Mouse (Mus musculus) midbrain, embryonic 13.5 days (tissue): ENCODE measurements at regions not wholly inside any gene's neighbourhood (a gene's known extent, or its start where the extent isn't known, plus 50 kb on each side); places are given as distances from the start of the nearest gene placed in this dataset.

Experiments used
- ATAC-seq: fragments of 200-750 bp; cut with Nextera tagmentation; 2 replicates; pipeline ENCODE4 v1.8.0; 2017; ENCODE audit warnings: mild to moderate bottlenecking, moderate TSS enrichment, moderate library complexity
- H3K27ac ChIP-seq: fragments of 300-500 bp; sonication (generic); 2 replicates; pipeline ENCODE4 v1.5.1; 2015; ENCODE audit warnings: inconsistent platforms, mild to moderate bottlenecking, moderate library complexity
- H3K27me3 ChIP-seq: fragments of 300-500 bp; sonication (generic); 2 replicates; pipeline ENCODE4 v1.6.1; 2015; ENCODE audit warnings: mild to moderate bottlenecking, inconsistent platforms
- H3K36me3 ChIP-seq: fragments of 300-500 bp; sonication (generic); 2 replicates; pipeline ENCODE4 v1.6.1; 2015; ENCODE audit warnings: mild to moderate bottlenecking, inconsistent platforms
- H3K4me1 ChIP-seq: fragments of 300-500 bp; sonication (generic); replicated peaks from 2 replicates; pipeline ENCODE4 v1.6.1; 2015; ENCODE audit warnings: inconsistent platforms
- H3K4me2 ChIP-seq: fragments of 300-500 bp; sonication (generic); replicated peaks from 2 replicates; pipeline ENCODE4 v1.6.1; 2015; ENCODE audit warnings: moderate library complexity, mild to moderate bottlenecking, inconsistent platforms
- H3K4me3 ChIP-seq: fragments of 300-500 bp; sonication (generic); replicated peaks from 2 replicates; pipeline ENCODE4 v1.5.1; 2015; ENCODE audit warnings: mild to moderate bottlenecking, inconsistent platforms
- H3K9ac ChIP-seq: fragments of 300-500 bp; sonication (generic); replicated peaks from 2 replicates; pipeline ENCODE4 v1.6.1; 2015; ENCODE audit warnings: mild to moderate bottlenecking, inconsistent platforms
- H3K9me3 ChIP-seq: fragments of 300-500 bp; sonication (generic); 2 replicates; pipeline ENCODE4 v1.6.1; 2016; ENCODE audit warnings: mild to moderate bottlenecking, inconsistent platforms
- WGBS: fragments of 180-500 bp; shearing (Covaris S2); methylation state at CpG from one replicate; pipeline ENCODE4 v1.1.7; 2015; 5-methylcytosine and 5-hydroxymethylcytosine counted together

GRCm38 (mm10) chr11:35065959-35066414 lies 55.0 kb upstream of the Slit3 start:
- H3K9ac ChIP-seq: no peak overlapping the region
- H3K4me2 ChIP-seq: no peak overlapping the region
- no peak for ATAC-seq
- H3K27ac ChIP-seq: no peak overlapping the region
- no peaks in the 10 kb centered on the region for H3K9me3 ChIP-seq
- no peaks in the 10 kb centered on the region for H3K4me1 ChIP-seq
- no peaks in the 10 kb centered on the region for H3K36me3 ChIP-seq
- H3K4me3 ChIP-seq: no peak overlapping the region
- no peaks in the 10 kb centered on the region for H3K27me3 ChIP-seq
- 71% methylated on average over 4 of the region's 4 CpGs for WGBS

- ATAC-seq: no peak
- Histone ChIP-seq H3K27me3 (no peaks in the 10 kb centered on the region), H3K4me3 (no peak overlapping the region), H3K27ac (no peak overlapping the region), H3K9ac (no peak overlapping the region), H3K4me1 (no peaks in the 10 kb centered on the region), H3K4me2 (no peak overlapping the region), H3K9me3 (no peaks in the 10 kb centered on the region), H3K36me3 (no peaks in the 10 kb centered on the region)
- WGBS: 86% methylated on average over 6 of the region's 6 CpGs
Observed at GRCm38 (mm10) chr11:35057791-35058190, 63.2 kb upstream of the Slit3 start.

- ATAC-seq: no peak
- H3K4me1 ChIP-seq: no peaks in the 10 kb centered on the region
- 86% methylated on average over 7 of the region's 7 CpGs for WGBS
- no peak overlapping the region for H3K9ac ChIP-seq
- H3K27ac ChIP-seq: no peak overlapping the region
- no peak overlapping the region for H3K4me2 ChIP-seq
- H3K36me3 ChIP-seq: no peaks in the 10 kb centered on the region
- no peak overlapping the region for H3K4me3 ChIP-seq
- H3K9me3 ChIP-seq: no peaks in the 10 kb centered on the region
- H3K27me3 ChIP-seq: no peaks in the 10 kb centered on the region
Observed at GRCm38 (mm10) chr11:35055496-35056125, 65.4 kb upstream of the Slit3 start.

DNA sequence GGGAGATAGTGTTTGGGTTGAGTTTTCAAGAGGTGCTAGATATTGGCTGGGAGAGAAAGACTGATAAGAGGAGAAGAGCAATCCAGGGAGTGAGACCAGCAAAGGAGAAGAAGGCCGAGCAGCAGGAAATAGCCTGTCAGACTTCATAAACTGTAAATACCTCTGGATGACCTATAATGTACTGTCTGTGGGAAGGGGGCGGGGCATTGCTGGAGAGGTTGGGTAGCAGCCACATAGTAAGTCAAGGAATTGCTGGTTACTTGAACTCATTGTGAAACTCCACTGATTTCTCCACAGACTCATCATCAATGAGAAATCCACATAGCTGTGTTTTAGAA lies 67.4 kb upstream of the Slit3 start:
- no peak overlapping the region for H3K9ac ChIP-seq
- no peak for ATAC-seq
- no peak overlapping the region for H3K27ac ChIP-seq
- H3K4me3 ChIP-seq: no peak overlapping the region
- no peaks in the 10 kb centered on the region for H3K9me3 ChIP-seq
- no peak overlapping the region for H3K4me2 ChIP-seq
- no peaks in the 10 kb centered on the region for H3K27me3 ChIP-seq
- 78% methylated on average over 2 of the region's 2 CpGs for WGBS
- no peaks in the 10 kb centered on the region for H3K4me1 ChIP-seq
- H3K36me3 ChIP-seq: no peaks in the 10 kb centered on the region

DNA sequence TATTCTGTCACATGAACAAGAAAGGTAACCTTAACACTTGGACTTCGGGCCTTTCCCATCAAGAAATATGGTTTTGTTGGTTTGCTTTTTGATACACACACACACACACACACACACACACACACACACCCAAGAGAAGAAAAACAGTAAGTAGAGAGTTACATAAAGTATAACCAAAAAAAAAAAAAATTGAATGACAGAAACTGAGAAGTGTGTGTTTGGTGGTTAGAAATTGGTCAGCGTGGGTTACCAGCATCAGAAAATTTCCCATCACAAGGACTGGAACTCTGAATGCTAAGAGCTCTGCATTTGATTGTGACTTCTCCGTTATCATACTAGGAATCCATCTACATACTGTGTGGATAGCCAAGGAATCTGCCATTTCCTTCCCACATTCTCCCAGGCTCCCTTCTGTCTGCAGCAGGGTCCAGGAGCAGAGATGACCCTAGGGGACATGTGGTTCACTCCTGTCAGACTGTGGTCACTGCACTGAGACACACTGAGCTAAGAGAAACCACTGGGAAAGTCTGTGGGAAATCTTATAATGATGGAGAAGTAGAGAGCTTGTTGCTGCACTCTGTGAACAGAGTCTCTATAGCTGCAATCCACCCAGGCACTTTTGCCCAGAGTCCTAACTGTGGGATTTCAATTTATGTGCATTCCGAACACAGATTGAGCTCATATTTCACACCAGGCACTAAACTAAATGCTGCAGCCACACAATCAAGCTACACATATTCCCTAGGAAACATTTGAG lies 68.0 kb upstream of the Slit3 start:
- no peaks in the 10 kb centered on the region for H3K27me3 ChIP-seq
- H3K9me3 ChIP-seq: no peaks in the 10 kb centered on the region
- no peak overlapping the region for H3K4me3 ChIP-seq
- no peak overlapping the region for H3K27ac ChIP-seq
- H3K4me1 ChIP-seq: no peaks in the 10 kb centered on the region
- no peak overlapping the region for H3K4me2 ChIP-seq
- H3K9ac ChIP-seq: no peak overlapping the region
- ATAC-seq: no peak
- H3K36me3 ChIP-seq: no peaks in the 10 kb centered on the region
- WGBS: 92% methylated on average over 4 of the region's 4 CpGs

GRCm38 (mm10) chr11:35049663-35050215 lies 71.3 kb upstream of the Slit3 start:
- ATAC-seq: no peak
- 73% methylated on average over 8 of the region's 8 CpGs for WGBS
- no peak overlapping the region for H3K27ac ChIP-seq
- no peaks in the 10 kb centered on the region for H3K4me1 ChIP-seq
- H3K27me3 ChIP-seq: no peaks in the 10 kb centered on the region
- H3K4me2 ChIP-seq: no peak overlapping the region
- H3K9me3 ChIP-seq: no peaks in the 10 kb centered on the region
- H3K4me3 ChIP-seq: no peak overlapping the region
- H3K36me3 ChIP-seq: no peaks in the 10 kb centered on the region
- H3K9ac ChIP-seq: no peak overlapping the region

- H3K9ac ChIP-seq: no peak overlapping the region
- no peak for ATAC-seq
- H3K27me3 ChIP-seq: no peaks in the 10 kb centered on the region
- no peaks in the 10 kb centered on the region for H3K36me3 ChIP-seq
- no peak overlapping the region for H3K27ac ChIP-seq
- no peaks in the 10 kb centered on the region for H3K9me3 ChIP-seq
- WGBS: 78% methylated on average over 1 of the region's 1 CpGs
- H3K4me3 ChIP-seq: no peak overlapping the region
- no peak overlapping the region for H3K4me2 ChIP-seq
- H3K4me1 ChIP-seq: no peaks in the 10 kb centered on the region
Observed at GRCm38 (mm10) chr11:35044659-35045058, 76.4 kb upstream of the Slit3 start.

- no peaks in the 10 kb centered on the region for H3K27me3 ChIP-seq
- no peaks in the 10 kb centered on the region for H3K4me1 ChIP-seq
- WGBS: 58% methylated on average over 8 of the region's 8 CpGs
- no peak overlapping the region for H3K4me2 ChIP-seq
- H3K4me3 ChIP-seq: no peak overlapping the region
- H3K9me3 ChIP-seq: no peaks in the 10 kb centered on the region
- H3K36me3 ChIP-seq: no peaks in the 10 kb centered on the region
- no peak overlapping the region for H3K27ac ChIP-seq
- no peak for ATAC-seq
- H3K9ac ChIP-seq: no peak overlapping the region
Observed at GRCm38 (mm10) chr11:35024448-35024847, 96.6 kb upstream of the Slit3 start.

- no peaks in the 10 kb centered on the region for H3K9me3 ChIP-seq
- no peaks in the 10 kb centered on the region for H3K36me3 ChIP-seq
- ATAC-seq: no peak
- 84% methylated on average over 4 of the region's 4 CpGs for WGBS
- H3K4me3 ChIP-seq: no peak overlapping the region
- H3K27me3 ChIP-seq: no peaks in the 10 kb centered on the region
- no peak overlapping the region for H3K4me2 ChIP-seq
- H3K27ac ChIP-seq: no peak overlapping the region
- H3K4me1 ChIP-seq: no peaks in the 10 kb centered on the region
- no peak overlapping the region for H3K9ac ChIP-seq
Observed at GRCm38 (mm10) chr11:35023813-35024212, 97.2 kb upstream of the Slit3 start.

DNA sequence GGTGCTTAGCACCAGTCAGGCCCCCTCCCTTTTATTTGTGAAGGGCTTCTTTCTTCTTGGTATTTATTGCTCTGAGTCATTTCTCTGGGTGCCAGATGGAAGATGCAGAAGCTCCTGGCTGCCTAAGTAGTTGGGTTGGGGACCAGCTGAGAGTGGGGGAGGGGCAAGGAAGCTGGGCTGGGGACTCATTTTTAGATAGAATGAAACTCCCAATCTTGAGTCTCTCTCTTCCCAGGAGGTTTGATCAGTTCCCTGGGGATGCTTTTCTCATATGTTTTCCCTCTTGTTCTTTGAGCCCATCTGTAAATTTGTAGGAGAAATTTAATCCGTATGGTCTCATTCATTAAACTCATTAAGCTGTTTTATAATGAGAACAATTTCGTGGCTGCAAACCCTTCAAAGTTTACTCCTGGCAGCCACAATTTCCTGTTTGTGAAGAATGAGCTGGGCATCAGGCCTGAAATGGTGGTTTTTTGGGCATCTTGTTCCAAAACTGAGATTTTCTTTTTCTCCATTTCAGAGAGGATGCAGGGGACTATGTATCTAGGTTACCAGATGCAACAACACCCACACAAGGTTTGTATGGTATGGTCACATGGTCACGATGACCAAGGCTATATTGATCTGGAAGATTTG lies 98.9 kb upstream of the Slit3 start:
- Histone ChIP-seq H3K27ac (no peak overlapping the region), H3K36me3 (no peaks in the 10 kb centered on the region), H3K9ac (no peak overlapping the region), H3K4me2 (no peak overlapping the region), H3K4me3 (no peak overlapping the region), H3K9me3 (no peaks in the 10 kb centered on the region), H3K4me1 (no peaks in the 10 kb centered on the region), H3K27me3 (no peaks in the 10 kb centered on the region)
- no peak for ATAC-seq
- WGBS: 80% methylated on average over 3 of the region's 3 CpGs

DNA sequence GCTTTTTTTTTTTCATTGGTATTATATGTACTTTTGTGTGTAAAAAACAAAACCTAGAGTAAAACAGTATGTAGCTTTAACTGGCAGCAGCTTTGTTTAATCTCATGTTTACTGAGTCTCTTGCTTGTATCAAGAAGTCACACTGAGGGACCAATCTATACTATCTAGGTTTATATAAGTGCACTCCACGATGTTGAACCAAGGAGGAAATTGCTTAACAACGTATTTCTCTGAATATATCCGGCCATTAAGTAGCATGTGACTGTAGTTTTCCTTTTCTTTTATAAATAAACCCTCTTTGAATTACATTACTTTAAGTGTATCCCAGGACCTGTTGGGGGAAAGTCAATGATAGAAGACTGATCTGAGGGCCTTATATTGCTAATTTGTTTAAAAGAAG lies 104.0 kb upstream of the Slit3 start:
- WGBS: 92% methylated on average over 3 of the region's 3 CpGs
- H3K4me2 ChIP-seq: no peak overlapping the region
- no peak for ATAC-seq

More for the DNA sequence above, 104.0 kb upstream of the Slit3 start:
- no peak overlapping the region for H3K27ac ChIP-seq
- 0 out of 2 replicates have a peak, but pooled peaks cover 3% of the 10 kb centered on the region for H3K4me1 ChIP-seq
- no peaks in the 10 kb centered on the region for H3K36me3 ChIP-seq
- no peaks in the 10 kb centered on the region for H3K27me3 ChIP-seq
- H3K4me3 ChIP-seq: no peak overlapping the region
- H3K9me3 ChIP-seq: no peaks in the 10 kb centered on the region
- no peak overlapping the region for H3K9ac ChIP-seq
